Mouse (Mus musculus) MEL (cell line): ENCODE measurements around the gene Pax3. TPM values are rescaled to one million over a fixed set of nuclear protein-coding genes. Genes with fewer than 3 reads are reported as not detected.

Experiments used
- DNase-seq: peaks from one replicate; pipeline ENCODE4 v3.0.0; 2011; ENCODE audit warnings: low read depth, low spot score
- H3K27ac ChIP-seq: 2 replicates; pipeline ENCODE4 v1.5.1; 2012; ENCODE audit warnings: low read depth, mild to moderate bottlenecking, control low read depth, low read length, moderate library complexity; ENCODE audit not compliant: control insufficient read depth
- H3K27me3 ChIP-seq, 2 experiments: fragments of 150-350 bp in 1 of 2; sonication (generic) in 1 of 2; 2 replicates each; pipeline ENCODE4 v1.6.1; 2012; ENCODE audit warnings: low read length in 2 of 2, mild to moderate bottlenecking in 2 of 2, improper control_type of control experiment in 1 of 2, moderate library complexity in 1 of 2; ENCODE audit not compliant: insufficient read depth in 2 of 2, control insufficient read depth in 1 of 2
- H3K36me3 ChIP-seq, 2 experiments: 2 replicates each; pipeline ENCODE4 v1.6.1; 2012 to 2014; ENCODE audit warnings: low read length in 2 of 2, improper control_type of control experiment in 1 of 2, inconsistent platforms in 1 of 2, mild to moderate bottlenecking in 1 of 2; ENCODE audit not compliant: insufficient read depth in 2 of 2, control insufficient read depth in 1 of 2
- H3K4me1 ChIP-seq, 2 experiments: fragments of 150-350 bp in 1 of 2; sonication (generic) in 1 of 2; 2 replicates each; pipeline ENCODE4 v1.6.1; 2012; ENCODE audit warnings: low read length in 2 of 2, improper control_type of control experiment in 1 of 2, mild to moderate bottlenecking in 1 of 2; ENCODE audit not compliant: insufficient read depth in 2 of 2, control insufficient read depth in 1 of 2
- H3K4me3 ChIP-seq, 2 experiments: fragments of 150-350 bp in 1 of 2; sonication (generic) in 1 of 2; 2 replicates each; pipeline ENCODE4 v1.5.1; 2012; ENCODE audit warnings: low read depth in 2 of 2, low read length in 2 of 2, mild to moderate bottlenecking in 2 of 2, moderate library complexity in 2 of 2, control low read depth in 1 of 2, improper control_type of control experiment in 1 of 2; ENCODE audit not compliant: control insufficient read depth in 1 of 2, insufficient read depth in 1 of 2
- H3K79me2 ChIP-seq: 2 replicates; pipeline ENCODE4 v1.6.1; 2012; ENCODE audit warnings: mild to moderate bottlenecking, low read length, moderate library complexity; ENCODE audit not compliant: control insufficient read depth, poor library complexity, insufficient read depth
- H3K9ac ChIP-seq: 2 replicates; pipeline ENCODE4 v1.6.1; 2012; ENCODE audit warnings: low read depth, mild to moderate bottlenecking, control low read depth, low read length, moderate library complexity; ENCODE audit not compliant: control insufficient read depth, poor library complexity, severe bottlenecking
- H3K9me3 ChIP-seq: fragments of 150-350 bp; sonication (generic); replicated peaks from 2 replicates; pipeline ENCODE4 v1.6.1; 2012; ENCODE audit warnings: mild to moderate bottlenecking, low read length, improper control_type of control experiment, moderate library complexity; ENCODE audit not compliant: insufficient read depth
- CHD1 ChIP-seq: IDR thresholded peaks from 2 replicates; pipeline ENCODE4 v1.6.1; 2012; ENCODE audit warnings: low read depth, mild to moderate bottlenecking, inconsistent platforms, low read length, improper control_type of control experiment
- CTCF ChIP-seq, 3 experiments: IDR thresholded peaks in 2 of 3; conservative IDR thresholded peaks in 1 of 3; 2 replicates each; pipeline ENCODE4 v1.5.1; 2011 to 2012; ENCODE audit warnings: low read length in 3 of 3, low read depth in 2 of 3, mild to moderate bottlenecking in 2 of 3, improper control_type of control experiment in 1 of 3, inconsistent platforms in 1 of 3, mixed read lengths in 1 of 3, moderate library complexity in 1 of 3; ENCODE audit not compliant: control insufficient read depth in 1 of 3, insufficient read depth in 1 of 3, poor library complexity in 1 of 3, severe bottlenecking in 1 of 3
- E2F4 ChIP-seq: IDR thresholded peaks from 2 replicates; pipeline ENCODE4 v1.6.1; 2011; ENCODE audit warnings: low read depth, low read length, improper control_type of control experiment, borderline replicate concordance
- ETS1 ChIP-seq: IDR thresholded peaks from 2 replicates; pipeline ENCODE4 v1.6.1; 2012; ENCODE audit warnings: low read depth, mild to moderate bottlenecking, inconsistent platforms, low read length, improper control_type of control experiment, moderate library complexity
- GABPA ChIP-seq: IDR thresholded peaks from 2 replicates; pipeline ENCODE4 v1.6.1; 2012; ENCODE audit warnings: low read depth, mild to moderate bottlenecking, inconsistent platforms, low read length, improper control_type of control experiment, moderate library complexity
- GATA1 ChIP-seq: IDR thresholded peaks from 2 replicates; pipeline ENCODE4 v1.6.1; 2011; ENCODE audit warnings: low read depth, low read length, improper control_type of control experiment
- HCFC1 ChIP-seq: IDR thresholded peaks from 2 replicates; pipeline ENCODE4 v1.6.1; 2012; ENCODE audit warnings: low read depth, mild to moderate bottlenecking, inconsistent platforms, low read length, improper control_type of control experiment, moderate library complexity
- KAT2A ChIP-seq: conservative IDR thresholded peaks from 2 replicates; pipeline ENCODE4 v1.6.1; 2012; ENCODE audit warnings: low read depth, low read length, improper control_type of control experiment, inconsistent platforms
- MAFK ChIP-seq: IDR thresholded peaks from 2 replicates; pipeline ENCODE4 v1.6.1; 2011; ENCODE audit warnings: low read depth, mild to moderate bottlenecking, low read length, improper control_type of control experiment, borderline replicate concordance
- MAX ChIP-seq: IDR thresholded peaks from 2 replicates; pipeline ENCODE4 v1.6.1; 2011; ENCODE audit warnings: low read length, improper control_type of control experiment
- MYB ChIP-seq: IDR thresholded peaks from 2 replicates; pipeline ENCODE4 v1.6.1; 2011; ENCODE audit warnings: mild to moderate bottlenecking, low read depth, low read length, improper control_type of control experiment
- MYC ChIP-seq: IDR thresholded peaks from 2 replicates; pipeline ENCODE4 v1.6.1; 2011; ENCODE audit warnings: low read depth, mild to moderate bottlenecking, low read length, improper control_type of control experiment, moderate library complexity
- NELFE ChIP-seq: IDR thresholded peaks from 2 replicates; pipeline ENCODE4 v1.6.1; 2011; ENCODE audit warnings: low read depth, low read length, improper control_type of control experiment
- POLR2A ChIP-seq, 2 experiments: IDR thresholded peaks; 2 replicates each; pipeline ENCODE4 v1.6.1; 2011 to 2012; ENCODE audit warnings: low read length in 2 of 2, mild to moderate bottlenecking in 2 of 2, control low read depth in 1 of 2, improper control_type of control experiment in 1 of 2, low read depth in 1 of 2, moderate library complexity in 1 of 2; ENCODE audit not compliant: control insufficient read depth in 1 of 2, insufficient read depth in 1 of 2, poor library complexity in 1 of 2
- POLR2AphosphoS2 ChIP-seq: IDR thresholded peaks from 2 replicates; pipeline ENCODE4 v1.6.1; 2011; ENCODE audit warnings: low read length, improper control_type of control experiment
- POLR2AphosphoS5 ChIP-seq: IDR thresholded peaks from 2 replicates; pipeline ENCODE4 v1.6.1; 2012; ENCODE audit warnings: low read depth, borderline replicate concordance, mild to moderate bottlenecking, inconsistent platforms, low read length, moderate library complexity, mixed read lengths
- SIN3A ChIP-seq: IDR thresholded peaks from 2 replicates; pipeline ENCODE4 v1.6.1; 2012; ENCODE audit warnings: low read length, improper control_type of control experiment, inconsistent platforms
- SMC3 ChIP-seq: IDR thresholded peaks from 2 replicates; pipeline ENCODE4 v1.6.1; 2011; ENCODE audit warnings: low read depth, low read length, improper control_type of control experiment
- TAL1 ChIP-seq: IDR thresholded peaks from 2 replicates; pipeline ENCODE4 v1.6.1; 2012; ENCODE audit warnings: mild to moderate bottlenecking, inconsistent platforms, low read length, moderate library complexity, mixed read lengths
- TBP ChIP-seq: IDR thresholded peaks from 2 replicates; pipeline ENCODE4 v1.8.0; 2011; ENCODE audit warnings: low read depth, low read length, improper control_type of control experiment
- TCF12 ChIP-seq: IDR thresholded peaks from 2 replicates; pipeline ENCODE4 v1.6.1; 2014; ENCODE audit warnings: low read depth, mild to moderate bottlenecking, inconsistent platforms, low read length, improper control_type of control experiment, moderate library complexity
- UBTF ChIP-seq: IDR thresholded peaks from 2 replicates; pipeline ENCODE4 v1.6.1; 2012; ENCODE audit warnings: low read depth, mild to moderate bottlenecking, inconsistent platforms, low read length, improper control_type of control experiment, moderate library complexity, borderline replicate concordance; ENCODE audit not compliant: insufficient read depth
- USF1 ChIP-seq: IDR thresholded peaks from 2 replicates; pipeline ENCODE4 v1.6.1; 2014; ENCODE audit warnings: low read depth, mild to moderate bottlenecking, inconsistent platforms, low read length, improper control_type of control experiment, moderate library complexity
- USF2 ChIP-seq, 2 experiments: IDR thresholded peaks; 2 replicates each; pipeline ENCODE4 v1.6.1; 2011 to 2012; ENCODE audit warnings: improper control_type of control experiment in 2 of 2, low read length in 2 of 2, borderline replicate concordance in 1 of 2, inconsistent platforms in 1 of 2, low read depth in 1 of 2, mild to moderate bottlenecking in 1 of 2; ENCODE audit not compliant: insufficient read depth in 1 of 2
- ZMIZ1 ChIP-seq: IDR thresholded peaks from 2 replicates; pipeline ENCODE4 v1.6.1; 2012; ENCODE audit warnings: low read depth, mild to moderate bottlenecking, inconsistent platforms, low read length, improper control_type of control experiment, moderate library complexity
- ZNF384 ChIP-seq: IDR thresholded peaks from 2 replicates; pipeline ENCODE4 v1.6.1; 2012; ENCODE audit warnings: low read depth, mild to moderate bottlenecking, inconsistent platforms, low read length, improper control_type of control experiment
- polyA plus RNA-seq, 2 experiments: library from polyadenylated mRNA; stranded (reverse) in 1 of 2; unstranded in 1 of 2; fragments of >175 nt in 1 of 2; fragments of >200 nt in 1 of 2; gene quantifications; 2 replicates each; pipeline versions ENCODE4 v1.2.1 to v1.2.4; 2012; ENCODE audit warnings: low replicate concordance in 2 of 2, low read depth in 1 of 2; ENCODE audit not compliant: insufficient read length in 2 of 2, insufficient read depth in 1 of 2, missing spikeins in 1 of 2
- total RNA-seq: library from RNA; depleted of rRNA; stranded (reverse); fragments of 300-350 nt; gene quantifications from 2 replicates; pipeline ENCODE4 v1.2.3, GENCODE M21; 2012

The Pax3 gene
- total and polyA plus RNA-seq, 3 experiments: not detected

DNA sequence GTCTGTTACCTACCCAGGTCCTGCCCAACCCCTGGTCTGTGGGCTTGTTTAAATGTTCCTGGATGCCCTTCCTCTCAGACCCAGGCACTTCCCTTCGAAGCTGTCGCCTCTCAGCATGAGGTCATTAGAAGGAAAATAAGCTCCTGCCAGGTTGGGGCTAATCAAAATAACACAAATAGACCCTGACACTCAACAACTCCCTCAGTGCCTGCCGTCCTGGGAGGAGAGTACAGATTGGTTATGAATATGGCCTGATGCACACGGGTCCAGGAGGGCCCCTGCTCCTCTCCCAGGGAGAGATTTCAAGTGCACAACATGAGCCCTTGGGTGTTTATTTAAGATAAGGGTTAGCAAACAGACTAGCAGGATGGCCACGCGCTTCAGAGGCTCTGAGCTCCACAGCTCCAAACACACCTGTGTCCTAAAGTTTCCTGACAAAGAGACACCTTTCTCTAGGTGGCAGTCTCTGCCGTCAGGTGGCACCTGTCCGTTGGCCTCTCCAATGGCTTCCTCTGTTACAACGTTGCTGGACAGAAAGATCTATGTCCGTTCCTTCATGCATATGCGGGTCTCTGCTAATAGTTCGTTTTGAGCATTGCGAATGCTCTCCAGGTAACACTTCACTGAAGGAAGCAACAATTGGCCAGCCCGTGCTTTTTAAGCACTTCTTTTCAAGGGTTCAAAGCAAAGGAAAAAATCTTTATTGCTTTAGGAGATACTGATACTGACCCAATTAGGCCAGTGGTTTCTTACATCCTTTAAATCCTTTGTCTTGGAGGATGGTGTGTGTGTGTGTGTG lies 56.2 kb downstream of the Pax3 start:
- Histone ChIP-seq H3K9me3 (no peaks in the 10 kb centered on the region), H3K9ac (no peak overlapping the region), H3K4me1 (no peaks in the 10 kb centered on the region), H3K27ac (no peak overlapping the region), H3K36me3 (no peaks in the 10 kb centered on the region), H3K27me3 (no peaks in the 10 kb centered on the region), H3K79me2 (no peaks in the 10 kb centered on the region), H3K4me3 (no peak overlapping the region)
- no peak for DNase-seq
- TF ChIP-seq TBP (no peak), CTCF (IDR thresholded peaks at IDR 0.05 in 2 of 3, conservative IDR thresholded peaks at IDR 0.05 in 1 of 3; ENCODE audit: control insufficient read depth in 1 of 3, insufficient read depth in 1 of 3, low read depth in 2 of 3, low read length in 3 of 3, poor library complexity in 1 of 3, severe bottlenecking in 1 of 3) (no peak), MYC (no peak), GABPA (no peak), ZNF384 (no peak), CHD1 (no peak), MAX (no peak), MAFK (no peak), KAT2A (no peak), NELFE (no peak), HCFC1 (no peak), TCF12 (no peak), USF1 (no peak), TAL1 (no peak)

DNA sequence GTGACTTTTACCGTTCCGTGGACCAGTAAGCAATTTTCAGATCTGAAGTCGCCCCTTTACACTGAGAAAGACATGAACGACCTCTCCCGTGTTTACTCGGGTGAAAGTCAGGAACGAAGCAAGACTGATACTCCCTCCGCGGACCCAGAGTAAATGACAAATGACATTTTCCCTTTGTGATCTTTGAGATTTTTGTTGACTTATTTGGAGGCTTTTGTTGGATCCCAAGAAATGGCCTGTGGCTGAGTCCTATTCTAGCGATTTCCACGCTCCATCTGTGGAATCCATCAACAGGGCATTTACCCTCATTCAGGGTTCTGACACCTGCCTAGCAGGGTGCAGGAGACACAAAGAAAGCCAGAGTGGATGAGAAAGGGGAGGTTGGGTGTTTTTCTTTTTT lies 57.6 kb downstream of the Pax3 start:
- no peak for DNase-seq
- TF ChIP-seq ETS1: no peak
- TF ChIP-seq GATA1: no peak
- TF ChIP-seq MYB: no peak
- no peak for TF ChIP-seq MAFK
- no peak for TF ChIP-seq TBP
- no peak for TF ChIP-seq POLR2AphosphoS2
- no peak for TF ChIP-seq TCF12
- TF ChIP-seq USF2 (IDR thresholded peaks at IDR 0.05; ENCODE audit: borderline replicate concordance in 1 of 2, insufficient read depth in 1 of 2, low read depth in 1 of 2, low read length in 2 of 2): no peak
- no peak for TF ChIP-seq ZNF384
- no peak for TF ChIP-seq USF1
- TF ChIP-seq E2F4: no peak
- no peak for TF ChIP-seq POLR2AphosphoS5
- no peak for TF ChIP-seq GABPA
- TF ChIP-seq SMC3: no peak
- TF ChIP-seq UBTF: no peak
- no peak for TF ChIP-seq ZMIZ1
- TF ChIP-seq POLR2A (IDR thresholded peaks at IDR 0.05; ENCODE audit: control insufficient read depth in 1 of 2, insufficient read depth in 1 of 2, low read depth in 1 of 2, low read length in 2 of 2, poor library complexity in 1 of 2): no peak
- no peak for TF ChIP-seq HCFC1
- TF ChIP-seq MAX: no peak
- no peak for TF ChIP-seq SIN3A
- Histone ChIP-seq H3K9me3 (no peaks in the 10 kb centered on the region), H3K36me3 (no peaks in the 10 kb centered on the region), H3K27ac (no peak overlapping the region), H3K27me3 (no peaks in the 10 kb centered on the region), H3K4me3 (no peak overlapping the region), H3K9ac (no peak overlapping the region), H3K4me1 (no peaks in the 10 kb centered on the region), H3K79me2 (no peaks in the 10 kb centered on the region)
